Mouse (Mus musculus) mouse embryonic stem cell (cell line): ENCODE data around the gene Pcnx3.

ENCODE experiments used
- in situ Hi-C, 2 experiments: fragments of 300-500 bp; cut with MboI; formaldehyde crosslinking; loops; 1 replicate in 1 of 2; 3 replicates in 1 of 2; pipeline ENCODE4 v1.14.3; 2019 to 2020; ENCODE audit warnings: low sequenced_read_pairs in 2 of 2, low pct_unique_long_range_greater_than_20kb in 1 of 2, mixed read lengths in 1 of 2; ENCODE audit not compliant: unreplicated experiment in 1 of 2

The Pcnx3 gene

GRCm38 (mm10) chr19:5652570-5652969 lies 36.1 kb downstream of the Pcnx3 start:
- in situ Hi-C loops, result no loop called here

GRCm38 (mm10) chr19:5651502-5652274 lies 37.0 kb downstream of the Pcnx3 start:
- in situ Hi-C loops, result no loop called here

GRCm38 (mm10) chr19:5649298-5649741 lies 39.4 kb downstream of the Pcnx3 start:
- in situ Hi-C loops, result no loop called here

- in situ Hi-C loops, result no loop called here
These were observed 40.1 kb downstream of the Pcnx3 start for GRCm38 (mm10) chr19:5648401-5649297.

GRCm38 (mm10) chr19:5647791-5648190 lies 40.9 kb downstream of the Pcnx3 start:
- in situ Hi-C loops, result no loop called here

- in situ Hi-C loops, result no loop called here
These were observed 41.9 kb downstream of the Pcnx3 start for GRCm38 (mm10) chr19:5646731-5647330.

GRCm38 (mm10) chr19:5645280-5645679 lies 43.4 kb downstream of the Pcnx3 start:
- in situ Hi-C loops, result no loop called here

GRCm38 (mm10) chr19:5641641-5642040 lies 47.1 kb downstream of the Pcnx3 start:
- in situ Hi-C loops, result no loop called here

- in situ Hi-C loops, result no loop called here
These were observed 47.7 kb downstream of the Pcnx3 start for GRCm38 (mm10) chr19:5641021-5641420.

- in situ Hi-C loops, result no loop called here
These were observed 48.4 kb downstream of the Pcnx3 start for GRCm38 (mm10) chr19:5640339-5640738.

- in situ Hi-C loops, result no loop called here
These were observed 50.2 kb downstream of the Pcnx3 start for GRCm38 (mm10) chr19:5638416-5639005.

GRCm38 (mm10) chr19:5637069-5638047 lies 51.4 kb downstream of the Pcnx3 start, which contains the start of gene Rela:
TSS of gene Rela (plus strand) at chr19:5637483.
- in situ Hi-C loops, result no loop called here

- in situ Hi-C loops, result no loop called here
These were observed 52.1 kb downstream of the Pcnx3 start for GRCm38 (mm10) chr19:5636571-5637041.

- in situ Hi-C loops, result no loop called here
These were observed 52.6 kb downstream of the Pcnx3 start for GRCm38 (mm10) chr19:5636036-5636570.

GRCm38 (mm10) chr19:5632120-5632519 lies 56.6 kb downstream of the Pcnx3 start:
- in situ Hi-C loops, result no loop called here

GRCm38 (mm10) chr19:5629907-5630306 lies 58.8 kb downstream of the Pcnx3 start:
- in situ Hi-C loops, result no loop called here

GRCm38 (mm10) chr19:5625311-5625710 lies 63.4 kb downstream of the Pcnx3 start:
- in situ Hi-C loops, result no loop called here
